Mouse (Mus musculus) limb, embryonic 10.5 days (tissue): Measurements from ENCODE around the gene Ypel2. TPM values are rescaled to one million over a fixed set of nuclear protein-coding genes. Genes with fewer than 3 reads are reported as not detected.

Source experiments
- DNase-seq: peaks from one replicate; pipeline ENCODE4 v3.0.0-alpha.2; 2017; ENCODE audit warnings: low spot score
- H3K27ac ChIP-seq: fragments of 300-500 bp; sonication (generic); 2 replicates; pipeline ENCODE4 v1.5.1; 2016; ENCODE audit warnings: mild to moderate bottlenecking
- H3K27me3 ChIP-seq: fragments of 300-500 bp; sonication (generic); 2 replicates; pipeline ENCODE4 v1.6.1; 2016; ENCODE audit warnings: low read depth, mild to moderate bottlenecking; ENCODE audit not compliant: poor library complexity, severe bottlenecking
- H3K36me3 ChIP-seq: fragments of 300-500 bp; sonication (generic); 2 replicates; pipeline ENCODE4 v1.6.1; 2016; ENCODE audit warnings: mild to moderate bottlenecking, moderate library complexity
- H3K4me1 ChIP-seq: fragments of 300-500 bp; sonication (generic); 2 replicates; pipeline ENCODE4 v1.6.1; 2016
- H3K4me3 ChIP-seq: fragments of 300-500 bp; sonication (generic); 2 replicates; pipeline ENCODE4 v1.5.1; 2016; ENCODE audit warnings: mild to moderate bottlenecking, moderate library complexity
- H3K9me3 ChIP-seq: fragments of 300-500 bp; sonication (generic); replicated peaks from 2 replicates; pipeline ENCODE4 v1.6.1; 2016; ENCODE audit warnings: mild to moderate bottlenecking
- WGBS: fragments of 180-500 bp; shearing (Covaris S2); methylation state at CpG from one replicate; pipeline ENCODE4 v1.1.7; 2016; 5-methylcytosine and 5-hydroxymethylcytosine counted together
- polyA plus RNA-seq: library from polyadenylated mRNA; unstranded; fragments of >200 nt; fragmentation: Nextera tagmentation; extraction: Ambion mirVana; gene quantifications from 2 replicates; pipeline ENCODE4 v1.2.1, GENCODE M21; 2016

The Ypel2 gene
- polyA plus RNA-seq, 1 experiment from 2014 or later = 5.5 TPM

- Histone ChIP-seq H3K36me3 (peaks cover under 1% of the 10 kb centered on the region; the same call in 1 of the 2 replicates), H3K27me3 (no peaks in the 10 kb centered on the region), H3K4me3 (no peak overlapping the region), H3K9me3 (no peaks in the 10 kb centered on the region), H3K4me1 (no peaks in the 10 kb centered on the region; the same call in 1 of the 2 replicates), H3K27ac (no peak overlapping the region)
- 53% methylated on average over 2 of the region's 2 CpGs for WGBS
- DNase-seq = no peak
Measured at GRCm38 (mm10) chr11:86934895-86935294, 58.6 kb downstream of the Ypel2 start.

GRCm38 (mm10) chr11:86932201-86932600 lies 61.3 kb downstream of the Ypel2 start:
- Histone ChIP-seq H3K9me3 (no peaks in the 10 kb centered on the region), H3K27me3 (no peaks in the 10 kb centered on the region), H3K4me1 (no peaks in the 10 kb centered on the region; the same call in 1 of the 2 replicates), H3K36me3 (no peaks in the 10 kb centered on the region), H3K27ac (no peak overlapping the region), H3K4me3 (no peak overlapping the region)
- 90% methylated on average over 2 of the region's 2 CpGs for WGBS
- DNase-seq = no peak

- H3K36me3 ChIP-seq = no peaks in the 10 kb centered on the region
- no peaks in the 10 kb centered on the region for H3K9me3 ChIP-seq
- H3K27me3 ChIP-seq = no peaks in the 10 kb centered on the region
- WGBS = 82% methylated on average over 10 of the region's 10 CpGs
- no peak overlapping the region for H3K4me3 ChIP-seq
- H3K4me1 ChIP-seq = no peaks in the 10 kb centered on the region; the same call in 1 of the 2 replicates
- DNase-seq = no peak
- H3K27ac ChIP-seq = no peak overlapping the region
Measured at GRCm38 (mm10) chr11:86930636-86931180, 62.8 kb downstream of the Ypel2 start.

- no peak for DNase-seq
- Histone ChIP-seq H3K4me1 (no peaks in the 10 kb centered on the region; the same call in 1 of the 2 replicates), H3K4me3 (no peak overlapping the region), H3K9me3 (no peaks in the 10 kb centered on the region), H3K27me3 (no peaks in the 10 kb centered on the region), H3K27ac (no peak overlapping the region), H3K36me3 (no peaks in the 10 kb centered on the region)
Measured at GRCm38 (mm10) chr11:86929985-86930384, 63.5 kb downstream of the Ypel2 start.

- no peak for DNase-seq
- 84% methylated on average over 4 of the region's 4 CpGs for WGBS
- Histone ChIP-seq H3K4me3 (no peak overlapping the region), H3K27me3 (no peaks in the 10 kb centered on the region), H3K4me1 (no peaks in the 10 kb centered on the region), H3K27ac (no peak overlapping the region), H3K9me3 (no peaks in the 10 kb centered on the region), H3K36me3 (no peaks in the 10 kb centered on the region)
Measured at GRCm38 (mm10) chr11:86929531-86929930, 64.0 kb downstream of the Ypel2 start.

- Histone ChIP-seq H3K27ac (no peak overlapping the region), H3K4me3 (no peak overlapping the region)
- WGBS = 84% methylated on average over 9 of the region's 9 CpGs
Measured at GRCm38 (mm10) chr11:86925085-86925638, 68.3 kb downstream of the Ypel2 start.

GRCm38 (mm10) chr11:86924629-86925028 lies 68.9 kb downstream of the Ypel2 start:
- WGBS = 81% methylated on average over 3 of the region's 3 CpGs
- peaks cover 12% of the 10 kb centered on the region for H3K4me1 ChIP-seq
- no peaks in the 10 kb centered on the region for H3K36me3 ChIP-seq
- no peak for DNase-seq
- H3K27me3 ChIP-seq = no peaks in the 10 kb centered on the region
- H3K4me3 ChIP-seq = no peak overlapping the region
- no peaks in the 10 kb centered on the region for H3K9me3 ChIP-seq
- no peak overlapping the region for H3K27ac ChIP-seq

More at GRCm38 (mm10) chr11:86925085-86925638, 68.3 kb downstream of the Ypel2 start:
- H3K9me3 ChIP-seq = no peaks in the 10 kb centered on the region
- no peaks in the 10 kb centered on the region for H3K36me3 ChIP-seq
- DNase-seq = no peak
- peaks cover 8% of the 10 kb centered on the region for H3K4me1 ChIP-seq
- no peaks in the 10 kb centered on the region for H3K27me3 ChIP-seq

- no peak for DNase-seq
- Histone ChIP-seq H3K4me1 (peaks cover 12% of the 10 kb centered on the region), H3K27me3 (no peaks in the 10 kb centered on the region), H3K27ac (no peak overlapping the region), H3K4me3 (no peak overlapping the region), H3K9me3 (no peaks in the 10 kb centered on the region), H3K36me3 (no peaks in the 10 kb centered on the region)
- WGBS = 54% methylated on average over 2 of the region's 2 CpGs
Measured at GRCm38 (mm10) chr11:86923654-86924053, 69.9 kb downstream of the Ypel2 start.

- no peaks in the 10 kb centered on the region for H3K36me3 ChIP-seq
- no peak overlapping the region for H3K4me3 ChIP-seq
- DNase-seq = no peak
- H3K4me1 ChIP-seq = peaks cover 12% of the 10 kb centered on the region
- no peaks in the 10 kb centered on the region for H3K9me3 ChIP-seq
- no peak overlapping the region for H3K27ac ChIP-seq
- no peaks in the 10 kb centered on the region for H3K27me3 ChIP-seq
- WGBS = 92% methylated on average over 2 of the region's 2 CpGs
Measured at GRCm38 (mm10) chr11:86922029-86922428, 71.5 kb downstream of the Ypel2 start.

- Histone ChIP-seq H3K4me3 (no peak overlapping the region), H3K27me3 (no peaks in the 10 kb centered on the region), H3K4me1 (peaks cover 12% of the 10 kb centered on the region), H3K9me3 (no peaks in the 10 kb centered on the region), H3K36me3 (no peaks in the 10 kb centered on the region), H3K27ac (no peak overlapping the region)
- DNase-seq = no peak
- 84% methylated on average over 6 of the region's 6 CpGs for WGBS
Measured at GRCm38 (mm10) chr11:86921335-86921734, 72.2 kb downstream of the Ypel2 start.

- peaks cover 12% of the 10 kb centered on the region for H3K4me1 ChIP-seq
- no peak overlapping the region for H3K4me3 ChIP-seq
- peak overlapping the region; percentile 48 for H3K27ac ChIP-seq
- 75% methylated on average over 20 of the region's 20 CpGs for WGBS
- DNase-seq = no peak
- H3K27me3 ChIP-seq = no peaks in the 10 kb centered on the region
- H3K36me3 ChIP-seq = no peaks in the 10 kb centered on the region
- H3K9me3 ChIP-seq = no peaks in the 10 kb centered on the region
Measured at GRCm38 (mm10) chr11:86920111-86921080, 73.1 kb downstream of the Ypel2 start.

GRCm38 (mm10) chr11:86919468-86919867 lies 74.0 kb downstream of the Ypel2 start:
- H3K4me1 ChIP-seq = peaks cover 12% of the 10 kb centered on the region
- DNase-seq = no peak

GRCm38 (mm10) chr11:86917536-86917935 lies 76.0 kb downstream of the Ypel2 start:
- WGBS = 89% methylated on average over 2 of the region's 2 CpGs
- Histone ChIP-seq H3K4me1 (peaks cover 9% of the 10 kb centered on the region), H3K27me3 (no peaks in the 10 kb centered on the region), H3K4me3 (no peak overlapping the region), H3K27ac (no peak overlapping the region), H3K9me3 (no peaks in the 10 kb centered on the region), H3K36me3 (no peaks in the 10 kb centered on the region)
- no peak for DNase-seq

More at GRCm38 (mm10) chr11:86919468-86919867, 74.0 kb downstream of the Ypel2 start:
- no peak overlapping the region for H3K27ac ChIP-seq
- no peaks in the 10 kb centered on the region for H3K27me3 ChIP-seq
- H3K4me3 ChIP-seq = no peak overlapping the region
- H3K36me3 ChIP-seq = no peaks in the 10 kb centered on the region
- 91% methylated on average over 7 of the region's 7 CpGs for WGBS
- no peaks in the 10 kb centered on the region for H3K9me3 ChIP-seq
